Mouse (Mus musculus) left cerebral cortex, adult 2 months (tissue): ENCODE measurements around the gene Zfp689. TPM values are rescaled to one million over a fixed set of nuclear protein-coding genes. Genes with fewer than 3 reads are reported as not detected.
A peak's percentile ranks its signal among the peaks of the same experiment; 100 is the strongest.

Experiments
- DNase-seq, 2 experiments: peaks; one replicate each; pipeline ENCODE4 v3.0.0; 2021 to 2022; ENCODE audit warnings: low spot score in 2 of 2, mixed read lengths in 1 of 2; ENCODE audit errors: extremely low spot score in 1 of 2
- H3K27ac ChIP-seq: fragments of 200-600 bp; 2 replicates; pipeline ENCODE4 v1.8.1; 2022
- H3K4me3 ChIP-seq: fragments of 200-600 bp; 2 replicates; pipeline ENCODE4 v1.8.1; 2022
- CTCF ChIP-seq: fragments of 200-600 bp; IDR thresholded peaks from 2 replicates; pipeline ENCODE4 v1.8.1; 2022; ENCODE audit warnings: antibody characterized with exemption, mild to moderate bottlenecking, moderate library complexity
- intact Hi-C: fragments of 180-260 bp; cut with DNase I; formaldehyde crosslinking; loops from one replicate; pipeline ENCODE4 v1.15.1; 2025
- total RNA-seq, 2 experiments: library from RNA; stranded (reverse); gene quantifications; 2 replicates each; pipeline ENCODE4 v1.2.3; 2021

The Zfp689 gene
- total RNA-seq, 2 experiments from 2014 or later, result 5.5 to 6.7 TPM

DNA sequence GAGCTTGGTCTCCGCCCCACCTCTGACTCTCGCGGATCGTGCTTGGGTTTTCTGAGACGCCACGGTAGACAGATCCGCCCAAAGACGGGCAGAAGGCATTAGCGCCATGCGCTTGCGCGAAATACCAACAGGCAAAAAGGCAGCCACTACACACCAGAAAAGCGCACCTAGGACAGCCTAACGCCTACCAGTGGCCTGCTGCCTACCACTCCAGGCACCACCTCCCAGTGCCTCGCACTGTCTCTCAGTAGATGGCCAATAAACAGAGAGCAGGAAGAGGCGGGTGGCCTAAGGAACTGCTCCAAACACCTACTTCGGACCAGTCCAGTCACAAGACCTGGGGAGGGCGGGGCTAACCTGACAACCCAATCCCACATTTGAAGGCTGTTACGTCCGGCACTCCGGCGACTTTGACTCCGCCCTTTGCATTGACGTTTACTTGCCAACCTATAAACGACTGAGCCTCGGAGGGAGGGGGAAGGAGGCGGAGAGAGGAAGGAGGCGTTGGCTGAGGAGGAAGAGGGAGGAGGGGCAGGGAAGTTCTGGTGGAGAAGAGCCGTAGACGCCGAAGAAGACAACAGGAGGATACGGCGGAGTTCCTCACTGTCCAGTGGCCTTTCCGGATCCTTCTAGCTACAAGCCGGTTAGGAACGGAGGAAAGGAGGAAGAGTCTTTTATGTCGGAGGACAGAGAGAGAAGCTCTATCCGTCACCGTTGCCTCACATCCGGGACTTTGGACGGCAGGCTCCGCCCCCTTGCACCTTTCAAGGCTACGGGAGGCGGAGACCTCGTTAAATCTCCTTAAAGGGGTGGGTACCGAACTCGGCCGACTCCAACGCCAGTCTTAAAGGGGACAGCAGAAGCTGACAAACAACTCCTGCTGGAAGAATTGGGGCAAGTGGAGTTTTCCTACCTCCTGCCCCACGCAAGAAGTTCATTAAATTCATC, 29.0 kb upstream of the Zfp689 start:
- DNase-seq, result peak; percentile 97 to 99
- H3K27ac ChIP-seq, result peak overlapping the region; percentile 100
- no peak; the same call in 1 of the 2 replicates for TF ChIP-seq CTCF
- peak overlapping the region; percentile 86 for H3K4me3 ChIP-seq
- intact Hi-C loops, result loop anchor here (1.0 to 5.0 kb wide), 2 partner anchors 33 to 216 kb away; partner anchors contain the start of genes Dctpp1 and Srcap

DNA sequence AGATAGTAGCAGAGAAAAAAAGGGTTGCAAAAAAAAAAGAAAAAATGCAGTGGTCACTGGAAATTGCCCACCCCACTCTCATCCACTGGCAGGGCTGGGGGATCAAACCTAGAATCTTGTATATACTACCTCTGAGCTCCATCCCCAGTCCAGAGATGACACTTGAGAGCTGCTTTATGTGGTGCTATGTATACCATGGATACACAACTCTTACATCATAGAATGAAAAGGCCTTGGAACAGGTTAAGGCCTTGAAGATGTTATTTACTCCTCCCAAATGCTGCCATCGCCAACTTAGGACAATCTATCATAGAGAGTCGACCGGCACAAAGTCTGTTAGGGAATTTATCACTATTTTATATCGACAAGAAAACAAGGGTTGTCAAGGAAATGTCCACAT, 27.9 kb upstream of the Zfp689 start:
- Histone ChIP-seq H3K4me3 (peak overlapping the region; percentile 86), H3K27ac (peak overlapping the region; percentile 100)
- TF ChIP-seq CTCF, result no peak
- intact Hi-C loops, result loop anchor here (5.0 kb wide), 1 partner anchor 215 kb away; the partner anchor contains the start of gene Dctpp1
- DNase-seq, result no peak

- intact Hi-C loops, result loop anchor here (5.0 kb wide), 1 partner anchor 214 kb away; the partner anchor contains the start of gene Dctpp1
Observed at GRCm38 (mm10) chr7:127476336-127476735, 27.4 kb upstream of the Zfp689 start.

DNA sequence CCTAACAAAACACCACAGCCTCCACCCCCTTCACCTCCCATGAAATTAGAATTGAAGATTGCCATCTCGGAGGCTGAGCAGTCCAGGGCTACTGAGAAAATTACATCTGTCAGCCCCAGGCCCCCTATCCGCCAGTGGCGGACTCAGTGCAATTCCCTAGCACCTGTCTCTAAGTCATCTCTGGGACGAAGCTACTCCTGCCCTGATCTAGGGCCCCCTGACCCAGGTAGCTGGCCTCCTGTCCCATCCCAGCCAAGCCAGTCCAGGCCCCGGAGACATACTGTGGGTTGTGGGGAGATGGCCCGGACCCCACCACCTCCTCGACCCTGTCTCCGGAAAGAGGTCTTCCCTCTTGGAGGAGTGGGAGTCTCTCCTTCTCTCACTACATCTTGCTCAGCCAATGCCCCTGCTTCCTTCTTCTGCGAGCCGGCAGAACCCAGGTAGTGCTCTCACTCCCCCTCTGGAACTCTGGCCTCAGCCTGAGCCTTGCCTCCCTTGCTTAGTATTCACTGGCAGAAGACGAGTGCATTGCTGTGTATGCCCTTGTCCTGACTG, 26.3 kb upstream of the Zfp689 start:
- intact Hi-C loops, result loop anchor here (5.0 kb wide), 1 partner anchor 213 kb away; the partner anchor contains the start of gene Dctpp1
- no peak for DNase-seq
- Histone ChIP-seq H3K4me3 (no peak overlapping the region), H3K27ac (no peak overlapping the region)
- TF ChIP-seq CTCF, result no peak

More at GRCm38 (mm10) chr7:127476336-127476735, 27.4 kb upstream of the Zfp689 start:
- no peak for DNase-seq
- Histone ChIP-seq H3K4me3 (no peak overlapping the region), H3K27ac (no peak overlapping the region)
- TF ChIP-seq CTCF, result no peak

DNA sequence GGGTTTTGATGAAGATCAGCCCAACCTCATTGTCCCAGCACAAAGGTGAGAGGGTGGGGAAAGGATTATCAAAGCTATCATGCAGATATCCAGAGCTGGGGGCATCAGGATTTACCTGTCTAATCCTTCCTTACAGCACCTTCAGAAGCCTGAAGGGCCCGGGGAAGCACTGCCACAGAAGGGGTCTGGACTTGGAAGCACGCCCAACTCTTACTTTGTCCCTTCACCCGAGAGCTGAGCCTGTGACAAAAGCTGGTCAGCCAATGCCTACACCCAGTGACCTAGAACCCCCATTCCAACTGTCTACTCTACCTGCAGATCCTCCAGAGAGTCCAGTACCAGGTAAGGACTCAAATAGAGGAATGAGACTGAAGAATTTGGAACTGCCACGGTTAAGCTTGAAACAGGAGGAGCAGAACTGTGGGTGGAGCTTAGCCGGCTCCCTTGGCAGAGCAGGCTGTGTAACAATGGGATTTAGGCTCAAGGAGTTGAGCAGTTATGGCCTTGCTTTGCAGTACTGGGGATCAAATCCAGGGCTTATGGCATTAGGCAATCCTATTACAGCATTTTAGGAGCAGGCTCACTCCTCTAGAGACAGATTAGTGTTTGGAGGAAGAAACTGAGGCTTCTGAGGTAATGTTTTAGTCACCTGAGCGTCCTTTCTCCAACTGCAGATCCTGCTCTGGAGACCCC, 25.6 kb upstream of the Zfp689 start:
- no peak overlapping the region for H3K4me3 ChIP-seq
- no peak overlapping the region for H3K27ac ChIP-seq
- no peak for TF ChIP-seq CTCF
- intact Hi-C loops, result loop anchor here (5.0 kb wide), 2 partner anchors 127 to 212 kb away; partner anchors contain the start of genes Dctpp1 and Zfp768
- no peak for DNase-seq

DNA sequence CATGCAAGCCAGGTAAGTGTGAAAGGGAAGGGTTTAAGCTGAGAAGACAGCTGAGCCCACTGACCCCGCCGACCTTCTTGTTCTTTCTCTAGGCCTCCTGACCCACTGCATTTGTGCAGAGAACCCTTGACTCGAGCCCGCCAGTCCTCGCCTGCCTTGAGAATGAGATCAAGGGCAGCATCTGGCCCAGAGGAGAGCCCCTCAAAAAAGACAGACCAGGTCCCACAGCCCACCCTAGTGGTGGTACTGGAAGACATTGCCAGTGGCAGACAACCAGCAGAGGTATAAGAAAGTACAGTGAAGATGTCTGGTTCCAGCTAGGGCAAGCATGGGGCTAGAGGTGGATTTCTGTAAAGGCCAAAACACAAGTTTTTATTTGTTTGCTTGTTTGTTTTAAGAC, 24.7 kb upstream of the Zfp689 start:
- intact Hi-C loops, result loop anchor here (5.0 kb wide), 1 partner anchor 126 kb away; the partner anchor contains the start of gene Zfp768
- TF ChIP-seq CTCF, result peak; percentile 10; the same call in 1 of the 2 replicates
- Histone ChIP-seq H3K27ac (no peak overlapping the region), H3K4me3 (no peak overlapping the region)
- DNase-seq, result no peak

DNA sequence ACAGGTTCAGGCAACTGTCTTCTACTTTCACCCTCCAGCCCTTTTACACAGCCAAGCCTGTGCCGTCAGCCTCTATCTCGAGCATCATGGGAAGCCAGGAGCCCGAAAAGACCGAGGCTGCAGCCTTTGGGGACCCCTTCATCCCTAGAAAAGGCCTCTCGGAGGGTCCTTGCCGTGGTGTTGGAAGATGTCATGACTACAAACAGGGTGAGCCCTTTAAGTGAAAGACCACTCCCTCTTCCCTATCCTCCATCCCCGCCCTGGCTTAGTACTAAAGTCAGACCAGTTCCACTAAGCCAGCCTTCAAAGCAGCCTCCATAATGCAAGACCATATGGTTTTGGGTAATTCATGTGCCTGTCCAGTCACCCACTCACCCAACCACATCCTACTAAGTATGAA, 23.1 kb upstream of the Zfp689 start:
- intact Hi-C loops, result loop anchor here (1.0 to 5.0 kb wide), 2 partner anchors 110 to 125 kb away; partner anchors contain the start of gene Zfp768
- DNase-seq, result no peak
- Histone ChIP-seq H3K27ac (peak overlapping the region; percentile 97), H3K4me3 (peak overlapping the region; percentile 81)
- no peak for TF ChIP-seq CTCF

DNA sequence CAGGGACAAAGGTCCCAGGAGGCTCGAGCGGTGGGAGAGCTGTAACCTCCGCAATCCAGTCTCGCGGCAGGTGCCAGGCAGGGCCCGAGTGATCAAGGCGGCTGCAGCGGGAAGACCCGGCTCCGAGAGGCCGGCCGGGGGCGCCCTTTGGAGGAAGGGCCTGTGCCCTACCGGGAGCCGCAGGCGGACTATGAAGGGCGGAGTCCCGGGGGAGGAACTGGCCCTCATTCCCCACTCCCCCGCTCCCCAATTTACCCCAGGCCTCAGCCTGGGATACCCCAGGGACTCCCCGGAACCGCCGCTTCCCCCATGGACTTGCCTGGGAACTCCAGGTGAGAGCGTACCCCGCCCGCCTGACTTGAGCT, 22.7 kb upstream of the Zfp689 start:
- intact Hi-C loops, result loop anchor here (1.0 to 5.0 kb wide), 4 partner anchors 41 to 124 kb away; partner anchors contain the start of genes E430018J23Rik and Zfp768
- no peak; the same call in none of the 2 replicates for TF ChIP-seq CTCF

DNA sequence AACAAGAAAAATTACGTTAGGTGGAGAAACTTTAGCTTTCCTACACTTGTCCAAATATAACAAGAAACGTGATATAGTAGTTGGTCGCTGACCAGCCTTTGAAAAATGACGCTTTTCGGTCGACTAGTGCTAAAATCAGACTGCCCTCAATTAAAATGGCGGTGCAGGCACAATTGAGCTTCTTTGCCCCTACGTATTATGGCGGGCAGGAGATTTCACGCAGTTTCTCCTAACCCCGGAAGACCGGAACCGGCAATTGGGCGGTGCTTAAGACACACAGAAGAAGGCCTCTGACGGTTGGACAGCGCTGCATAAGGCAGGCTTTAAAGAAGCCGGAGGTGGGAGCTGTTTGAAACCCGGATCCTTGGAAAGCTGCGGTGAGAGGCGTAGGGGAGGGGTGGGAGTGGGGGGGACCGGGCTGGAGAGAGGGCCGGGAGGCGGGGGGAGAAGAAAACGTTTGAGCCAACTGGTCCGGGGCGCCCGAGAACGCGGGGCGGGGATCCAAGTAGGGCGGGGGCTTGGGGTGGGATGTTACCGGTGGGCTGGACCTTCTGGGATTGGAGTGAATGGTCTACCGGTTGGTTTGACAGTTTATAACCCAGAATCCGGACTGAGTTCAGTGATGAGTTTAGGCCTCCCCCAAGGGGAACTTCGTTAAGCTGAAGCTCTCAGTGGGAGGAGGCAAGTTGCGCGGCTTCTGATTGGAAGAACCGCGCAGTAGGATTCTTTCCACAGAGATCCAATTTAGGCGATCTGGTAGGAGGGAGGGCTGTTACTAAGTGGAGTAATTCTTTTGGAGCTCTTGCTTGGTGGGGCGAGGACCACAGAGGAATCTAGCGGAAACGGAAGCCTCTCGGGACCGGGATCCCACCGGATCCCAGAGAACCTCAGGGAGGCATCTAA, 22.0 kb upstream of the Zfp689 start:
- TF ChIP-seq CTCF, result no peak
- Histone ChIP-seq H3K27ac (peak overlapping the region; percentile 97), H3K4me3 (peak overlapping the region; percentile 81)
- peak; percentile 86 to 93 for DNase-seq
- intact Hi-C loops, result loop anchor here (1.0 to 5.0 kb wide), 4 partner anchors 22 to 124 kb away; partner anchors contain the start of genes E430018J23Rik, Zfp689 and Zfp768

More for the DNA sequence above, 22.7 kb upstream of the Zfp689 start:
- Histone ChIP-seq H3K4me3 (peak overlapping the region; percentile 81), H3K27ac (peak overlapping the region; percentile 97)
- no peak for DNase-seq

- H3K27ac ChIP-seq, result peak overlapping the region; percentile 97
- intact Hi-C loops, result loop anchor here (1.0 to 5.0 kb wide), 3 partner anchors 21 to 123 kb away; partner anchors contain the start of genes E430018J23Rik, Zfp689 and Zfp768
- no peak for DNase-seq
Observed at GRCm38 (mm10) chr7:127470011-127470715, 21.2 kb upstream of the Zfp689 start.

More at GRCm38 (mm10) chr7:127470011-127470715, 21.2 kb upstream of the Zfp689 start:
- TF ChIP-seq CTCF, result no peak
- H3K4me3 ChIP-seq, result peak overlapping the region; percentile 81
